Mouse (Mus musculus) liver, embryonic 15.5 days (tissue): Measurements from ENCODE around the gene AF067063. TPM values are rescaled to one million over a fixed set of nuclear protein-coding genes. Genes with fewer than 3 reads are reported as not detected.
"Not testable (repeated sequence)": the region's sequence is repeated elsewhere in the genome, so short reads cannot be mapped to it uniquely, and the experiment has no call there.

Experiments used
- ATAC-seq: fragments of 200-750 bp; cut with Nextera tagmentation; 2 replicates; pipeline ENCODE4 v1.8.0; 2017; ENCODE audit warnings: moderate number of reproducible peaks, mild to moderate bottlenecking, moderate library complexity; ENCODE audit not compliant: insufficient read depth
- H3K27ac ChIP-seq: fragments of 300-500 bp; sonication (generic); replicated peaks from 2 replicates; pipeline ENCODE4 v1.5.1; 2015; ENCODE audit warnings: mild to moderate bottlenecking, inconsistent platforms
- H3K27me3 ChIP-seq: fragments of 300-500 bp; sonication (generic); 2 replicates; pipeline ENCODE4 v1.6.1; 2015; ENCODE audit warnings: mild to moderate bottlenecking, inconsistent platforms
- H3K36me3 ChIP-seq: fragments of 300-500 bp; sonication (generic); replicated peaks from 2 replicates; pipeline ENCODE4 v1.6.1; 2015; ENCODE audit warnings: moderate library complexity, mild to moderate bottlenecking, inconsistent platforms
- H3K4me1 ChIP-seq: fragments of 300-500 bp; sonication (generic); replicated peaks from 2 replicates; pipeline ENCODE4 v1.6.1; 2015; ENCODE audit warnings: inconsistent platforms
- H3K4me2 ChIP-seq: fragments of 300-500 bp; sonication (generic); 2 replicates; pipeline ENCODE4 v1.6.1; 2015; ENCODE audit warnings: moderate library complexity, mild to moderate bottlenecking, inconsistent platforms
- H3K4me3 ChIP-seq: fragments of 300-500 bp; sonication (generic); replicated peaks from 2 replicates; pipeline ENCODE4 v1.5.1; 2015; ENCODE audit warnings: mild to moderate bottlenecking, inconsistent platforms
- H3K9ac ChIP-seq: fragments of 300-500 bp; sonication (generic); 2 replicates; pipeline ENCODE4 v1.6.1; 2015; ENCODE audit warnings: moderate library complexity, mild to moderate bottlenecking, inconsistent platforms
- H3K9me3 ChIP-seq: fragments of 300-500 bp; sonication (generic); replicated peaks from 2 replicates; pipeline ENCODE4 v1.6.1; 2016; ENCODE audit warnings: inconsistent platforms
- WGBS: fragments of 180-500 bp; shearing (Covaris S2); methylation state at CpG from one replicate; pipeline ENCODE4 v1.1.7; 2015; ENCODE audit warnings: mixed read lengths; ENCODE audit not compliant: insufficient replicate concordance; 5-methylcytosine and 5-hydroxymethylcytosine counted together
- polyA plus RNA-seq: library from polyadenylated mRNA; unstranded; fragments of >200 nt; fragmentation: Nextera tagmentation; extraction: Ambion mirVana; gene quantifications from 2 replicates; pipeline ENCODE4 v1.2.1, GENCODE M21; 2015

AF067063 gene
- not detected in 2 replicates for polyA plus RNA-seq

DNA sequence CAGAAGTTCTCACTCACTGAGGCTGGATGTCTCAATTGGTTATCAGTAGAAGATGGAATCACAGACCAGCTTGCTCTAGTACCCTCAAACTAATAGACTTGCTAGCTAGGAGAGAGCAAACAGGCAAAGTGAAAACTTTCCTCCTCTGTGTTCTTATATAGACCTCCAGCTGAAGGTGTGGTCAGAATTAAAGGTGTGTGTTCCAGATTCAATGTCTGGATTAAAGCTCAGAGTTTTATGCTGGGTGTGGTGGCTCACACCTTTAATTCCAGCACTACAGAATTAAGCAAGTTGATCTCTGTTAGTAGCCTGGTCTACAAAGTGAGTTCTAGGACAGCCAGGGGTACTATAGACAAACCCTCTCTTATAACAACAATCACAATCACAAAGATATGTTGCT is at the start of gene AF067063:
Gene AF067063, minus strand, starts transcription at position 101 of the 400 bp plus-strand sequence.
- H3K9me3 ChIP-seq, H3K9ac ChIP-seq, ATAC-seq, H3K4me3 ChIP-seq, H3K36me3 ChIP-seq, H3K27ac ChIP-seq, H3K4me1 ChIP-seq, H3K4me2 ChIP-seq, H3K27me3 ChIP-seq: not testable (repeated sequence)

DNA sequence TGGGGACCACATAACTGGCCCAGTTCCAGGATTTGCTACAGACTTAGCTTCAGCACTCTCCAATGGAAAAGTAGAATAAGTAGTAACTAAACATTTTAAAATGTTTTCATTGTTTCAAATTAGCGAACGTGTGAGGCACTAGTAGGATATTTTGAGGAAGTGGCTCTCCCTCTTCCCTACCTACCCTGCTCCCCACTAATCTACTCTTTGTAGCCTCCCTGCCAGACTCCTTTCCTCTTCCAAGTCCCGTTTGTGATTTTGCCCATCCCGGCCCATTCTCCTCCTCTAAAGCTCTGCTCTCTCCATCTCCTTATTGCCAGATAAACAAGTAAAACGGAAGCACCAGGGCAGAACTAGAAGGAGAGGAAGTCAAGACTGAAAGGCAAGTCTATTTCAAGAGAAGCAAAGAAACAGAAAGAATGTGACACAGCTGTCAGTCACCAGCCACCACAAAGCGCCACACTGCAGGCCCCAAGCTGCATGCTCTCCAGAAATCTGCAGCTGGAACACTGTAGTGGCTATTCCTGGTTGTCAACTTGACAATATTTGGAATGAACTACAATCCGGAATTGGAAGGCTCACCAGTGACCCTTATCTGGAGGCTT is 34.5 kb upstream of the AF067063 start:
- WGBS = 38% methylated on average over 6 of the region's 7 CpGs
- not testable (repeated sequence) for ATAC-seq

DNA sequence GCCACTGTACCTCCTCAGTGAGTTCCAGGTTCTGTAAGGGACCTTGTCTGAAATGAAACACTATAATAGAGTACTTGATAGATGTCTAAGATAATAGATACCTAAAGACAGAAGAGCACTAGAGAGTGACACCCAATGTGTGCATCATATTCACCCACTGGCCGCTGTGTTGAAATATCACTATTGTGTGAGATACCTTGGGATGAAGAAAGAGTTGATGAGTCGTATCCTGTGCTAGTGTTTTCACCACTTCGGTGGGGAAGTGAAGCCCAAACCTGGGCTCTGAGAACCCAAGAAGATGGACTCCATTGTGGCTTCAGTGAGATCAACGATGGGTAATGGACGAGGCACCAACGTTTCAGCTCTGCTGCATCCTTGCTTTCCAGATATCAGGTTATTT is 32.4 kb upstream of the AF067063 start:
- not testable (repeated sequence) for H3K9me3 ChIP-seq, H3K9ac ChIP-seq, H3K27ac ChIP-seq, H3K4me2 ChIP-seq, H3K27me3 ChIP-seq, ATAC-seq, H3K4me3 ChIP-seq, H3K36me3 ChIP-seq, H3K4me1 ChIP-seq
- WGBS = no CpG with 5 or more reads among the region's 6 CpGs

More for the DNA sequence above, 34.5 kb upstream of the AF067063 start:
- not testable (repeated sequence) for H3K36me3 ChIP-seq, H3K4me3 ChIP-seq, H3K4me1 ChIP-seq, H3K27me3 ChIP-seq, H3K27ac ChIP-seq, H3K9me3 ChIP-seq, H3K9ac ChIP-seq, H3K4me2 ChIP-seq

DNA sequence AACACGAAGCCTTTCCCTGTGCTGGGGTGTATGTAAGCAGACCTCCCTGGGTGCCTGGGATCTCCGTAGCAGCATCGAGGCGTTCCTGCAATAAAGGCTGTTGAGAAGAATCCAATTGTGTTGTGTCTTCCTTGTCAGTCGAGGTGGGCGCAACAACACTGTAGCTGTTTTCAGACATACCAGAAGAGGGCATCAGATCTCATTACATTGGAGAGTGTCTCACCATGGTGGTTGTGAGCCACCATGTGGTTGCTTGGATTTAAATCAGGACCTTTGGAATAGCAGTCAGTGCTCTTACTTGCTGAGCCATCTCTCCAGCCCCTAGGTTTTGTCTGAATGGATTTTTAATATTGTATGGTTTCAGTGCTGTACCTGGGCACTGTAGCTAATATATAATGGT is 10.0 kb upstream of the AF067063 start:
- H3K4me1 ChIP-seq, H3K27ac ChIP-seq, H3K4me3 ChIP-seq, ATAC-seq, H3K9ac ChIP-seq, H3K36me3 ChIP-seq, H3K9me3 ChIP-seq, H3K4me2 ChIP-seq: not testable (repeated sequence)
- H3K27me3 ChIP-seq = peaks cover 17% of the 10 kb centered on the region
- WGBS = 19% methylated on average over 6 of the region's 6 CpGs

DNA sequence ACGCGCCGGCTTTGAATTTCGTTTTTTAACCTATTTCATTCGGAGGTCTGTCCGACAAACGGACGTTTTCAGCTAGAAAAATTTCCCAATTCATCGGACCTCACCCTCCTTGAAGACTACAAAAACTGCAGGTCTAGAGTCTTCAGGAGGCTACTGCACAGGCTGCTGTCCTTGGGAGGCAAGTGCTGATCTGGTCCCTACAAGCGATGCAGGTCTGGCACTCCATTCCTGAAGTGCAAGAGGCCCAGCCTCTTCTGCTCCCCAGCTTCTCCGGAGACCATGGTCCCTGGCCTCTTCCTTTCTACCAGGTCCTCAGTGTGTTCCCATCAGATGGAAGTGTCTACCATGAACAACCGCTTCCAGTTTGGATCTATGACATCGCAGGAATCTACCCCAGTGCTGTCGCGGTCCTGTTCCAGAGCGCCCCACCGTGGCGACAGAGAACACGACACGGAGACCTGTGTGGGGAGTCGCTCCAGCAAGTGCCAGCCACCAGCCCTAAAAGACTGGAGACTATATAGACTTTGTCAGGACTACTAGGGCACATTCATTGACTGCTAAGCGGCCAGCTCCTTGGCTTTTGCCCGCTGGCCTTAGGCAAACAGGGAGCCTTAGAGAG is 7.8 kb upstream of the AF067063 start:
- H3K9ac ChIP-seq, H3K9me3 ChIP-seq, H3K36me3 ChIP-seq, H3K4me3 ChIP-seq, H3K27ac ChIP-seq, ATAC-seq, H3K4me1 ChIP-seq, H3K4me2 ChIP-seq: not testable (repeated sequence)
- 5% methylated on average over 14 of the region's 23 CpGs for WGBS
- peaks cover 17% of the 10 kb centered on the region for H3K27me3 ChIP-seq

DNA sequence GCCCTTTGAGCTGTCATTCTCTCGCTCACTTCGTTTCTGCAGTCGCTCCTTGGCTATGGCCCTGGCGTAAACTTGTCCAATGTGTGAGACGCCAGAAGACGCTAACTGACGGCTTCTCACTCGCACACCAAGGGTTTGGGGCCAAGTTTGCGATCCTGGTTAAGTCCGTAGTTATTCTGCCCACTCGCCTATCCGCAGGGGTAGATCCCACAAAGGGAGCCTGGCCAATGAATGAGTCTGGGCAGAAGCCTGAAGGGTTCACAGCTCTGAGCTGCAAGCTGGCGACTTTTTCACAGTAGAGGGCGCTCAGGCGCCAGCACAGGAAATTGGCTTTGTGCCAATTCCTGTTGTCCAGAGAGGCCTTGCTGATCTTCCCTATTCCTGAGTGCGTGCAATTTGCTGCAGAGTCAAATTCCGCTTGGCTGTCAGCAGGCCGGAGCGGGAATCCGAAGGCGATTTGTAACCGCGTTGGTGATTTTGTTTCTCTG is 6.4 kb upstream of the AF067063 start:
- ATAC-seq, H3K27ac ChIP-seq, H3K4me1 ChIP-seq, H3K9ac ChIP-seq, H3K36me3 ChIP-seq, H3K9me3 ChIP-seq: not testable (repeated sequence)
- 8% methylated on average over 23 of the region's 23 CpGs for WGBS
- Histone ChIP-seq H3K27me3 (peaks cover 17% of the 10 kb centered on the region), H3K4me3 (0 out of 2 replicates have a peak overlapping the region, but pooled peaks have one; percentile 15), H3K4me2 (peak overlapping the region; percentile 47)

DNA sequence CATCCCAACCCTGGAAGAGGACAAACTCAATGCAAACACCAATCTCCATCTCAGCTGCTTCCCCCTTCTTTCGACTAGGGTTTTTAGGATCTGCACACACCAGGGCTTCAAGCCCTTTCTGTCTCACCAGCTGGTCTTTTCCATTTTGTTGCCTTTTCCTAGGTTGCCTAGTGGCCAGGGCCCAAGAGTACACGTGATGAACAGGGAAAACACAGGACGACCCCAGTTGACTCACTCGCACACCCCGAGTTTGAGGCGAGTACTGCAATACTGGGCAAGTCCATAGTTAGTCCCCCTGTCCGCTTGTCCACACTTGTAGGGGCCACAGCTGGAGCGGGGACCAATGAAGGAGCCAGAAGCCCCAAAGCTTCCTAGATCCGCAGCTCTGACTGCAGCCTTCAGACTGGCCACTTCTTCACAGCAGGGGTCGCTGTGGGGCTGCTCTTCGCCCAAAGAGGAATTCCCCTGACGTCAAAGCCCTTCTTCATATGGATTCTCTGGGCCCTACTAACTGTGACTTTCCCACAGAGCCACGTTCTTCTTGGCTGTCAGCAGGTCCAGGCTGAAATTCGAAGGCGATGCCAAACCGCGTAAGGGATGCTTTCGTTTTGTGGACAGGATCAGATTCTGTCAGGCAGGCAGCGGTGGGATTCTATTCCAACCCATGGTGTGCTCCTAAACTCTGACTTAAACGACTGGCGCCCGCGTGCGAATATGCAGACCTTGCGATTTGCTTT is 5.5 kb upstream of the AF067063 start, which contains the start of gene D13Ertd608e:
Gene D13Ertd608e, plus strand, starts transcription at position 687 of the 737 bp plus-strand sequence.
- H3K27me3 ChIP-seq = peaks cover 17% of the 10 kb centered on the region
- H3K9me3 ChIP-seq, H3K36me3 ChIP-seq, H3K4me1 ChIP-seq, H3K27ac ChIP-seq, H3K9ac ChIP-seq, ATAC-seq: not testable (repeated sequence)
- WGBS = 13% methylated on average over 18 of the region's 25 CpGs
- H3K4me2 ChIP-seq = peak within 1 kb of the TSS; percentile 47
- H3K4me3 ChIP-seq = 0 out of 2 replicates have a peak within 1 kb of the TSS, but pooled peaks have one; percentile 15

DNA sequence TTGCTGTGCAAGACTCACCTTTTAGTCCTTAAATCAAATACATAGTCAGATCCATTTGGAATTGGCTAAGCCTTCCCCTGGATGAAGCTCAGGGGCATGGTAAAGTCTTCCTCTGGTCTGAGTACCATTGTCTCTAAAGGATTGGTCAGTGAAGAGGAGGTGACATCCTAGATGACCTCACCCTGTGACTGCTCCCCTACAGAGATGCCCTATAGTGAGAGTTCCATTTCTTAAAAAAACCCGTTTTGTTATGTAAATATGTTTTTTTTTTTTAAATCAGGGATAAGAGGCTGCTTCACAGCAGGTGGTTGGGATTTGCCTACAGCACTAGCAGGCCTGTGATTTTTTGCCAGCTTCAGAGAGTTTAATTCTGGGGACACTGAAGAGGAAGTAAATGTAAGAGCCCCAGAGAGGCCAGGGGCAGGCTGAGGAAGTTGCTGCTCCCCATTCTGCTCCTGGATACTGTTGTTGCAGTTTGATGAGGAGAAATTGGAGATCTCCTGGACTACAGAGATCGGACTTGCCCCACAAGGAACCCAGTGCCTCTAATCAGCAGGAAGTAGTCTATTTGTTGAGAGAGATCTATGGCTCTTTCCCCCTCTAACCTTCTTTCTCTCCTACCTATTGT is 12.3 kb downstream of the AF067063 start:
- H3K36me3 ChIP-seq = no peaks in the 10 kb centered on the region
- no peaks in the 10 kb centered on the region for H3K9me3 ChIP-seq
- H3K4me1 ChIP-seq = no peaks in the 10 kb centered on the region
- no peaks in the 10 kb centered on the region for H3K27me3 ChIP-seq
- H3K27ac ChIP-seq = no peak overlapping the region
- H3K9ac ChIP-seq = no peak overlapping the region
- no peak for ATAC-seq
- H3K4me3 ChIP-seq = no peak overlapping the region
- H3K4me2 ChIP-seq = no peak overlapping the region
- 14% methylated on average over 2 of the region's 2 CpGs for WGBS

DNA sequence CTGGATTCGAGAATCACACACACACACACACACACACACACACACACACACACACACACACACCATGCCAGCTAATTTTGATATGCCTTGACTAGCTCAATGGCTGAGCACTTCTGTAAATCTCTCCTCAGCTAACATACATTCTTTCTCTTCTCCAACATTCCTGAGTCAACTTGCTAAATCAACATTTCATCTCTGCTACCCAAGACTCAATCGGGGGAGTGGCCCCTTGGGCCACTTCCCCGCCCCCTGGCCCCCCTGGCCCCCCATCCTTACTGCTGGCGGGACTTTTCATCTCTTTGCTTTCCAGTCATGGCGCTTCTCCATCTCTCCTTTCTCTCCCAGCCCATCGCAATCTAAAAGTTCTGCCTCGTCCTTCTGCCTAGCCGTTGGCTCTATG is 13.2 kb downstream of the AF067063 start:
- Histone ChIP-seq H3K4me1 (no peaks in the 10 kb centered on the region), H3K9ac (no peak overlapping the region), H3K4me3 (no peak overlapping the region), H3K4me2 (no peak overlapping the region), H3K9me3 (no peaks in the 10 kb centered on the region), H3K27me3 (no peaks in the 10 kb centered on the region), H3K36me3 (no peaks in the 10 kb centered on the region), H3K27ac (no peak overlapping the region)
- 46% methylated on average over 8 of the region's 8 CpGs for WGBS
- no peak for ATAC-seq

DNA sequence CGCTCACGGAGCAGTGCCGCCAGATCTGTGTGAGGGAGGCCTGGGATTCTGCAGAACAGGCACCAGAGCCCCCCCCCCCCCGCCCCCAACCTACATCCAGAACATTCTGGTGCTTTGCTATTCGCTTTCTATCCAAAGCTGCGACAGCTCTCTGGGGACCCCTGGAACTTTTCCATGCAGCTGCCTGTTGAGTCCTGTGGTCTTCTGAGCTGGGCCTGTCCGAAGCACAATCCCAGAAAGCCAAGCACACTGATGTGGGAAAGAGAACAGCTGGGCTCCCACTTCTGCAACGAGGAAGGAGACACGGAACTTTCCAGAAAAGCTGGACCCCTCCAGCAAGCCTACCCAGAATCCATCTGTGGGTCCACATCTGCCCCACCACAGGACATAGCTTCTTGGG is 20.0 kb downstream of the AF067063 start:
- Histone ChIP-seq H3K9ac (no peak overlapping the region), H3K27me3 (no peaks in the 10 kb centered on the region), H3K9me3 (no peaks in the 10 kb centered on the region), H3K4me2 (no peak overlapping the region), H3K4me3 (no peak overlapping the region), H3K36me3 (no peaks in the 10 kb centered on the region), H3K27ac (no peak overlapping the region), H3K4me1 (no peaks in the 10 kb centered on the region)
- 72% methylated on average over 9 of the region's 9 CpGs for WGBS
- no peak for ATAC-seq

DNA sequence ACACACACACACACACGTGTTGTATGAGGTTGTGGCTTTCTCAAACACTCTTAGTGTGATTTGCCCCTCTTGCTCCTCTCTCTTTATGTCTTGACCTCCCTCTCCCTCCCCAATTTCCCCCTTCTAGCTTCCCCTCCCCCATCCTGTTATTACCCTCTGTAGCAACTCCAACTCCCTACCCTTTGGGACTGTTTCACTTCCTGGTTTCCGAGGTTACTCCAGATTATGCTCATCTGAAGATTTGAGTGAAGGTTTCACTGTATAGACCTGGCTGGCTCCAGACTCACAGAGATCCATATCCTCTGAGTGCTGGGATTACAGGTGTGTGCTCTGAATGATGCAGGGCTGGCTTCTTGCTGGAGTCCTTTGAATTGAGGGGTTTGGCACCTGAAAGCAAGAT is 21.1 kb downstream of the AF067063 start:
- Histone ChIP-seq H3K27me3 (no peaks in the 10 kb centered on the region), H3K9me3 (no peaks in the 10 kb centered on the region), H3K36me3 (no peaks in the 10 kb centered on the region), H3K4me2 (no peak overlapping the region), H3K27ac (no peak overlapping the region), H3K9ac (no peak overlapping the region), H3K4me3 (no peak overlapping the region), H3K4me1 (no peaks in the 10 kb centered on the region)
- WGBS = 30% methylated on average over 2 of the region's 2 CpGs
- no peak for ATAC-seq
